Mouse (Mus musculus): Measurements from ENCODE around the gene Hoxa10. TPM values are rescaled to one million over a fixed set of nuclear protein-coding genes. Genes with fewer than 3 reads are reported as not detected.

The Hoxa10 gene
- polyA plus RNA-seq (2014; fragmentation: Nextera tagmentation; extraction: Ambion mirVana): not detected in 2 replicates

DNA sequence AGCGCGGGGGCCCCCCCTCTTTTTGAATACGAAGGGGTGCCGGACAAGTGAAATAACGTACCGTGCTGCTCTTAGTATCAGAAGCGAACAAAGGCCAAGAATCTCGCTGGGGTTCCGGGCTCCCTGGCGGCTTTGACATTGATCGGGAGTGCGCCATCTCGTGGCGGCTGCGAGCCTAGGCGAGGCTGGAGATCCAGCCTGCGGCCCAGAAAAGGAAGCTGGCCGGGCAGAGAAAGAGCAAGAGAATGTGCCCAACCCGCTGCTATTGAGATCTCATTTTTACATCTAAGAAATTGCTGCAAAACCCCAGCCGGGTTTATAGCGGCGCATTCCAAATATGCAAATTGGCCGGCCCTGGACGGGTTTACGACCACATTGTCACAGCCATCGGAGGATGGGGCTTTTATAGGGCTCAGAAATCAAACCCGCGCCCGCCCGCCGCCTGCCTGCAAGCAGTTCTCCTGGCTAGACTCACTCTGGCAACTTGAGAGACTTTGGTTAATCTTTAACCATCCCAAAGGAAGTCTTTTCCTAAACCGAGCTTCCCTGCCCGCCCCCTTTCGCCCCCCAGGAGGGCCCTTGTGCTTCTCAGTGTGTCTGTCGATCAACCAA lies at the start of gene Hoxa10:
Gene Hoxa10, minus strand, starts transcription at position 466 of the 612 bp plus-strand sequence.
- no peaks in the 10 kb centered on the region for H3K36me3 ChIP-seq (ENCODE audit: control insufficient read depth, insufficient read depth, low read length)
- ATAC-seq (ENCODE audit: low FRiP score, low TSS enrichment) (no peak), DNase-seq (peak; percentile 85)
- WGBS: under 1% methylated on average over 35 of the region's 35 CpGs
- no peak within 1 kb of the TSS for H3K4me2 ChIP-seq (ENCODE audit: low read length)
- no peak within 1 kb of the TSS for H3K9ac ChIP-seq (replicated peaks; ENCODE audit: low read length)
- H3K4me3 ChIP-seq (replicated peaks; ENCODE audit: low read depth, low read length): no peak within 1 kb of the TSS
- peaks cover 99% of the 10 kb centered on the region for H3K27me3 ChIP-seq (ENCODE audit: control insufficient read depth, insufficient read depth, low read length)
- H3K27ac ChIP-seq (replicated peaks; ENCODE audit: low read depth, low read length): no peak within 1 kb of the TSS
- no peaks in the 10 kb centered on the region for H3K4me1 ChIP-seq (ENCODE audit: control insufficient read depth, insufficient read depth, low read length)
- H3K9me3 ChIP-seq (ENCODE audit: control insufficient read depth, low read length): no peaks in the 10 kb centered on the region

DNA sequence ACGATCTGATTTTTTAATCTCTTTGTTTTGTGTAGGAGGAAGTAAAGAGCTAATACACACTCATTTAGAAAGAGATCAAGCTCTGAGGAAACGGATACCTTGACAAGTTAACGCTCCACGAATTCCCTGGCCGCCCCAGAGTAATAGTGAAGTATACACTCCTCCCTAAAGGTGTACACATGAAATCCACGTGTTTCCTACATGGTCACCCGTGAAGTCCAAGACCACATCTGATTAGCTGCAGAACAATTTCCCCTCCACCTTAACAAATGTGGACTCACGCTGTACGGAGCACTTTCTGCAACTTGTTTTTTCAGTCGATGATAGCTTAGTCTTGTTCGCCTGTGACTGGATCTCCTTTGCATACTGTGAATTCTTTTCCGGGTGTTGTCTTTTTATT lies 49.5 kb upstream of the Hoxa10 start:
- Histone ChIP-seq H3K9me3 (ENCODE audit: control insufficient read depth, low read length) (no peaks in the 10 kb centered on the region), H3K4me2 (ENCODE audit: low read length) (no peak overlapping the region), H3K27ac (replicated peaks; ENCODE audit: low read depth, low read length) (no peak overlapping the region), H3K4me1 (ENCODE audit: control insufficient read depth, insufficient read depth, low read length) (no peaks in the 10 kb centered on the region), H3K4me3 (replicated peaks; ENCODE audit: low read depth, low read length) (no peak overlapping the region), H3K36me3 (ENCODE audit: control insufficient read depth, insufficient read depth, low read length) (no peaks in the 10 kb centered on the region), H3K27me3 (ENCODE audit: control insufficient read depth, insufficient read depth, low read length) (peaks cover 67% of the 10 kb centered on the region), H3K9ac (replicated peaks; ENCODE audit: low read length) (no peak overlapping the region)
- peak; percentile 18 for DNase-seq
- ATAC-seq (ENCODE audit: low FRiP score, low TSS enrichment): no peak
- 22% methylated on average over 12 of the region's 12 CpGs for WGBS

DNA sequence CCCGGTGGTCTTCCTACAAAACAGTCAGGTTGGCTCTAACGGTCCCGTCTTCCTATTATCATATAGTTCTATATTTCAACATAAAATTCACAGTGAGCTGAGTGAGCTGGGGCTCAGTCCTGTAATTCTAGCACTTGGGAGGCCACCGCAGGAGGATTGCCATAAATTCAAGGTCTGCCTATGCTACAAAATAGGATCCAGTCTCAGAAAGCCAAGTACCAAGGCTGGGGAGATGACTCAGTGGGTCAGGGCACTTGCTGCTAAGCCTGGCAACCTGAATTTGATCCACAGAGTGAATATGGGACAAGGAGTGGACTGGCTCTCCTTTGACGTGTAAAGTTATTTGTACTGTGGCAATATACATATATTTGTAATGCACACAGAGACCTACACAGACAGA lies 43.2 kb upstream of the Hoxa10 start:
- Histone ChIP-seq H3K27me3 (ENCODE audit: control insufficient read depth, insufficient read depth, low read length) (peaks cover 45% of the 10 kb centered on the region), H3K27ac (replicated peaks; ENCODE audit: low read depth, low read length) (no peak overlapping the region), H3K4me3 (replicated peaks; ENCODE audit: low read depth, low read length) (no peak overlapping the region), H3K36me3 (ENCODE audit: control insufficient read depth, insufficient read depth, low read length) (no peaks in the 10 kb centered on the region), H3K9me3 (ENCODE audit: control insufficient read depth, low read length) (no peaks in the 10 kb centered on the region), H3K9ac (replicated peaks; ENCODE audit: low read length) (no peak overlapping the region), H3K4me1 (ENCODE audit: control insufficient read depth, insufficient read depth, low read length) (no peaks in the 10 kb centered on the region), H3K4me2 (ENCODE audit: low read length) (no peak overlapping the region)
- 88% methylated on average over 5 of the region's 5 CpGs for WGBS
- no peak for ATAC-seq (ENCODE audit: low FRiP score, low TSS enrichment)
- no peak for DNase-seq

DNA sequence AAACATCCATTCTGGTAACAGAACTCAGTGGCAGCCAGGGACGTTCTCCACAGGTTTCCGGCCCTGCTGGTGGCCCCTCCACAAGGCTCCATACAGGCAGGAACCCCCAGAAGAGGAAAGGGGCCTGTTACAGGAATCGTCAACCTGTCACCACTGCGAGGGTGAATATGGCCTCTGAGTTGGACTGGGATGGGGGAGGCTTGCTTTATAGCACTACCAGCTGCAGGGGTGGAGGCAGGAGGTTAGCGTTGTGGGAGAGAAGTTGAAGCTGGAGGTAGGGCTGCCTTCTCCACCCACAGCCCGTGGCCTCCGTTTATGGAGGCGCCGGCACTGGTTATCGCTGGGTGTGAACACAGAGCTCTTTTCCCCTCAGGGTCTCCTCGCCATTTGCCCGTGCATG lies 40.4 kb upstream of the Hoxa10 start:
- Histone ChIP-seq H3K9me3 (ENCODE audit: control insufficient read depth, low read length) (no peaks in the 10 kb centered on the region), H3K27me3 (ENCODE audit: control insufficient read depth, insufficient read depth, low read length) (peaks cover 65% of the 10 kb centered on the region), H3K4me3 (replicated peaks; ENCODE audit: low read depth, low read length) (no peak overlapping the region), H3K4me1 (ENCODE audit: control insufficient read depth, insufficient read depth, low read length) (no peaks in the 10 kb centered on the region), H3K27ac (replicated peaks; ENCODE audit: low read depth, low read length) (no peak overlapping the region), H3K36me3 (ENCODE audit: control insufficient read depth, insufficient read depth, low read length) (no peaks in the 10 kb centered on the region), H3K4me2 (ENCODE audit: low read length) (no peak overlapping the region), H3K9ac (replicated peaks; ENCODE audit: low read length) (no peak overlapping the region)
- no peak for ATAC-seq (ENCODE audit: low FRiP score, low TSS enrichment)
- no peak for DNase-seq
- WGBS: 77% methylated on average over 12 of the region's 12 CpGs

DNA sequence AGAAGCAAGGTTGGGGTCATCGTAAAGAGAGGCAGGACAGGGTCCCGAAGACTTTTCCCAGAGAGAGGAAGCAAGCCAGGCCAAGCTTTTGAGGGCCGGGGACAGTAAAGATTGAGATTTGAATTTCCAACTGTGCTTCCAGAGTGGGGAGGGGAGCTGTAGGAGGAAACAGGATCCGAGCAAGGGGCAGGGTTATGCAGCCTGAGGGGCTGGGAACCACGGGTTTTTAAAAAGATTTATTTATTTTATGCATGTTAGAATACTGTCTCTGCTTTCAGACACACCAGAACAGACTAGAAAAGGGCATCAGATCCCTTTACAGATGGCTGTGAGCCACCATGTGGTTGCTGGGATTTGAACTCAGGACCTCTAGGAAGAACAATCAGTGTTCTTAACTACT lies 36.3 kb upstream of the Hoxa10 start:
- peaks cover 81% of the 10 kb centered on the region for H3K27me3 ChIP-seq (ENCODE audit: control insufficient read depth, insufficient read depth, low read length)
- ATAC-seq (ENCODE audit: low FRiP score, low TSS enrichment): no peak
- no peak for DNase-seq
- H3K4me1 ChIP-seq (ENCODE audit: control insufficient read depth, insufficient read depth, low read length): no peaks in the 10 kb centered on the region
- no peak overlapping the region for H3K27ac ChIP-seq (replicated peaks; ENCODE audit: low read depth, low read length)
- H3K4me3 ChIP-seq (replicated peaks; ENCODE audit: low read depth, low read length): no peak overlapping the region
- no peaks in the 10 kb centered on the region for H3K9me3 ChIP-seq (ENCODE audit: control insufficient read depth, low read length)
- H3K4me2 ChIP-seq (ENCODE audit: low read length): no peak overlapping the region
- H3K9ac ChIP-seq (replicated peaks; ENCODE audit: low read length): no peak overlapping the region
- H3K36me3 ChIP-seq (ENCODE audit: control insufficient read depth, insufficient read depth, low read length): no peaks in the 10 kb centered on the region
- WGBS: 6% methylated on average over 5 of the region's 5 CpGs

DNA sequence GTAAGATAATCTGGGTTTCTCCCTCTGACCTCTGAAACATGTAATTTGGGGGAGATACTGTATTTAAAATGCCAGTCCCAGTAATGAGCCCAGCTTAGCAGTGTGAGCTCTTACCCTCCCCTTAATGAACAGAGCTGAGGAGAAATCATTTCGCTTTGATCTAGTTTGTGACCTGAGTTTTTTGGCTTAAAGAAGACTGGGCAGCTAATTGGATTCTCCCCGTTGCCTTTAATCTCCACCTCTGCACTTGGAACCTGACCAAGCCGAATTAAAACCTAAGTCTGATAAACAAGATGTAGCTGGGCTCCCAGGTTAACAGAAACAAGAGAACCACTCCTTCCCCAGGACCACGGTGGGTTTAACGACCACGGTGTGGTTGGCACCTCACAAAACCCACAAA lies 35.7 kb upstream of the Hoxa10 start:
- no peak overlapping the region for H3K4me3 ChIP-seq (replicated peaks; ENCODE audit: low read depth, low read length)
- H3K27ac ChIP-seq (replicated peaks; ENCODE audit: low read depth, low read length): no peak overlapping the region
- DNase-seq (no peak), ATAC-seq (ENCODE audit: low FRiP score, low TSS enrichment) (no peak)
- no peak overlapping the region for H3K4me2 ChIP-seq (ENCODE audit: low read length)
- 2% methylated on average over 6 of the region's 6 CpGs for WGBS
- H3K9me3 ChIP-seq (ENCODE audit: control insufficient read depth, low read length): no peaks in the 10 kb centered on the region
- H3K4me1 ChIP-seq (ENCODE audit: control insufficient read depth, insufficient read depth, low read length): no peaks in the 10 kb centered on the region
- peaks cover 84% of the 10 kb centered on the region for H3K27me3 ChIP-seq (ENCODE audit: control insufficient read depth, insufficient read depth, low read length)
- H3K36me3 ChIP-seq (ENCODE audit: control insufficient read depth, insufficient read depth, low read length): no peaks in the 10 kb centered on the region
- no peak overlapping the region for H3K9ac ChIP-seq (replicated peaks; ENCODE audit: low read length)

DNA sequence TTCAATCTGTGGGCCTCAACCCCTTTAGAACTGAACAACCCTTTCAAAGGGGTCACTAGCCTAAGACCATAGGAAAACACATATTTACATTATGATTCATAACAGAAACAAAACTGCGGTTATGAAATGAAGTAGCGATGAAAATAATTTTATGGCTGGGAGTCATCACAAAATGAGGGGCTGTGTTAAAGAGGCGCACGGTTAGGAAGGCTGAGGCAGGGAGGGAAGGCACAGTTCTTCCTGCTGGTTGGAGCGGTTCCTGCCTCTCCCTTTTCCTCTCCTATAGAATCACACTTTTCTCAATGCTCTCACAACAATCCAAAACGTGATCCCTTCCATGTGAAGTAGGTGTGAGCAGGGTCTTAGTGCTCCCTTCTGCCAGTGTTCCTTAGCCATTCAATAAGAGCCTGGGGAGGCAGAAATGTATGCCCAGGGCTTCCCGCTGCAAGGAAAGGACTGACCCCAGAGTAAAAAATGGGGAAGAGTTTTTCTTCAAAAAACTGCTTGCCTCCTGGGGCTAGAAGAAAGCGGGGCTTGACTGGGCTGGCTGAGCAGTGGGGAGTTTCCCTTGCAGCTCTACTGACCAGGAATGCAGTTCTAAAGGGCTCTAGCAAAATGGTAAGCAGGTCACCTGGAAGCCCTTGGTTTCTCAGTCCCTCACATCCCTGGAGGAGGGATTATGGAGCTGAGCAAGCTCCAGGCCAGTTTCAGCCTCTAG lies 35.1 kb upstream of the Hoxa10 start:
- H3K4me1 ChIP-seq (ENCODE audit: control insufficient read depth, insufficient read depth, low read length): no peaks in the 10 kb centered on the region
- DNase-seq (no peak), ATAC-seq (ENCODE audit: low FRiP score, low TSS enrichment) (no peak)
- no peaks in the 10 kb centered on the region for H3K36me3 ChIP-seq (ENCODE audit: control insufficient read depth, insufficient read depth, low read length)
- no peak overlapping the region for H3K9ac ChIP-seq (replicated peaks; ENCODE audit: low read length)
- H3K4me2 ChIP-seq (ENCODE audit: low read length): no peak overlapping the region
- no peak overlapping the region for H3K4me3 ChIP-seq (replicated peaks; ENCODE audit: low read depth, low read length)
- no peaks in the 10 kb centered on the region for H3K9me3 ChIP-seq (ENCODE audit: control insufficient read depth, low read length)
- H3K27me3 ChIP-seq (ENCODE audit: control insufficient read depth, insufficient read depth, low read length): peaks cover 84% of the 10 kb centered on the region
- H3K27ac ChIP-seq (replicated peaks; ENCODE audit: low read depth, low read length): no peak overlapping the region
- 5% methylated on average over 8 of the region's 8 CpGs for WGBS

DNA sequence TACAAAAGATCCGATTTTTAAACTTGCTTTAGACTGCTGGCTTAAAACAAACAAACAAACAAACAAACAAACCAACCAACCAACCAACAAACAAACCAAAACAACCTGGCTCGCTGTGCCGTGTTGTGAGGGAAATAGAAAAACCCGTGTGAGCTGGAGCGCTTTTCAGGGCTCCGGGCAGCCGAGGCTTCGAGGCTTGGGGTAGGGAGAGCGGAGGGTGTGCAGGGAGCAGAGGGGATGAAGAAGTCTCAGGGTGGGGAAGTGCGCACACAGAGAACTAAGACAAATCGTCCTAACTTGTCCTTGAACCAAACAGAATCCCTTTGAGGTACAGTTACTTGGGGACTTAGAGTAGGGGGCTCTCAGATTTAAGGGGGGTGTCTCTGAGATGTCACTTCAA lies 33.9 kb upstream of the Hoxa10 start:
- no peaks in the 10 kb centered on the region for H3K4me1 ChIP-seq (ENCODE audit: control insufficient read depth, insufficient read depth, low read length)
- H3K27me3 ChIP-seq (ENCODE audit: control insufficient read depth, insufficient read depth, low read length): peaks cover 92% of the 10 kb centered on the region
- no peak overlapping the region for H3K4me3 ChIP-seq (replicated peaks; ENCODE audit: low read depth, low read length)
- 1% methylated on average over 11 of the region's 11 CpGs for WGBS
- no peaks in the 10 kb centered on the region for H3K36me3 ChIP-seq (ENCODE audit: control insufficient read depth, insufficient read depth, low read length)
- H3K27ac ChIP-seq (replicated peaks; ENCODE audit: low read depth, low read length): no peak overlapping the region
- ATAC-seq (ENCODE audit: low FRiP score, low TSS enrichment) (no peak), DNase-seq (no peak)
- no peaks in the 10 kb centered on the region for H3K9me3 ChIP-seq (ENCODE audit: control insufficient read depth, low read length)
- H3K9ac ChIP-seq (replicated peaks; ENCODE audit: low read length): no peak overlapping the region
- no peak overlapping the region for H3K4me2 ChIP-seq (ENCODE audit: low read length)

DNA sequence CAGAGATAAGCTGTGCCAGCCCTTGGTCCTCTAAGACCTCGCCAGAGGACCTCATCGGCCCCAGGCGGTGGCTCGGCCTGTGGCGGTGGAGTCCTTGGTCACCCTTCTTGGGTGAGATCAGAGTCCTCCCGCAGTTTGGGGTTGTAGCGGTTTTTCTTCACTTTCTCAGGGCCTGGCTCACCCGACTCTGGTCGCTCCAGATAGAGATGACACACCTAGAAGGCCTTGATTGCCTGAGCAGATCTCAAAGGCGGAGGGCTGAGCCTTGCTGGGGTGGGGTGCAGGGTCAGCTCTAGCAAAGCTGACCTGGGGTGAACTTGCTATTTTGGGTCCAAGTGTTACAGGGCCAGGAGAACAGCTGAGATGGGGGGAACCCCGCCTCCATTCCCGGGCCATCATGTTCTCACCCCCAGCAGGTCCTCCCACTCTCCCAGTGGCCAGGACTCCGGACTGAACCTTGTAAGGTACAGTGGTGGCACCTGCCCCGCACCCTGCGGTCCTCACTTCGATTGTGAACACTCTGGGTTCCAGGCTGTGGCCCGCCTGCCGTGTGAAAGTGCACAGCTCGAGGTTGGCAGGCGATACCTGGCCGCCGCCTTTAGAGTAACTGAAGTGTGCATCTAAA lies 33.1 kb upstream of the Hoxa10 start:
- H3K4me1 ChIP-seq (ENCODE audit: control insufficient read depth, insufficient read depth, low read length): no peaks in the 10 kb centered on the region
- no peaks in the 10 kb centered on the region for H3K9me3 ChIP-seq (ENCODE audit: control insufficient read depth, low read length)
- no peak overlapping the region for H3K9ac ChIP-seq (replicated peaks; ENCODE audit: low read length)
- H3K27ac ChIP-seq (replicated peaks; ENCODE audit: low read depth, low read length): no peak overlapping the region
- peaks cover 96% of the 10 kb centered on the region for H3K27me3 ChIP-seq (ENCODE audit: control insufficient read depth, insufficient read depth, low read length)
- peak; percentile 14 for DNase-seq
- no peak for ATAC-seq (ENCODE audit: low FRiP score, low TSS enrichment)
- H3K36me3 ChIP-seq (ENCODE audit: control insufficient read depth, insufficient read depth, low read length): no peaks in the 10 kb centered on the region
- H3K4me3 ChIP-seq (replicated peaks; ENCODE audit: low read depth, low read length): no peak overlapping the region
- WGBS: under 1% methylated on average over 22 of the region's 22 CpGs
- no peak overlapping the region for H3K4me2 ChIP-seq (ENCODE audit: low read length)
